Mouse (Mus musculus): ENCODE data around the gene Bcr. TPM values are rescaled to one million over a fixed set of nuclear protein-coding genes. Genes with fewer than 3 reads are reported as not detected.
"Not testable (repeated sequence)": the region's sequence is repeated elsewhere in the genome, so short reads cannot be mapped to it uniquely, and the experiment has no call there.

The Bcr gene
- polyA plus RNA-seq, 1 experiment from 2014 or later = 11.7 TPM

GRCm38 (mm10) chr10:75030234-75030633 is 30.2 kb upstream of the Bcr start:
- H3K9ac ChIP-seq (ENCODE audit: low read length) = no peak overlapping the region
- H3K36me3 ChIP-seq (ENCODE audit: control insufficient read depth, insufficient read depth, low read length) = no peaks in the 10 kb centered on the region
- no peak overlapping the region for H3K4me3 ChIP-seq (ENCODE audit: low read depth, low read length)
- ATAC-seq (replicated peaks; ENCODE audit: low FRiP score) (no peak), DNase-seq (ENCODE audit: low spot score) (no peak)
- no peaks in the 10 kb centered on the region for H3K27me3 ChIP-seq (ENCODE audit: control insufficient read depth, insufficient read depth, low read length)
- H3K9me3 ChIP-seq (ENCODE audit: control insufficient read depth, low read length) = no peaks in the 10 kb centered on the region
- 84% methylated on average over 3 of the region's 3 CpGs for WGBS
- H3K27ac ChIP-seq (ENCODE audit: low read depth, low read length) = no peak overlapping the region
- H3K4me1 ChIP-seq (replicated peaks; ENCODE audit: control insufficient read depth, insufficient read depth, low read length) = no peaks in the 10 kb centered on the region; the same call in 1 of the 2 replicates
- H3K4me2 ChIP-seq (ENCODE audit: low read depth, low read length, severe bottlenecking) = no peak overlapping the region

GRCm38 (mm10) chr10:75031345-75032114 is 28.9 kb upstream of the Bcr start:
- DNase-seq (ENCODE audit: low spot score) = no peak
- H3K36me3 ChIP-seq (ENCODE audit: control insufficient read depth, insufficient read depth, low read length) = no peaks in the 10 kb centered on the region
- no peak overlapping the region for H3K4me2 ChIP-seq (ENCODE audit: low read depth, low read length, severe bottlenecking)
- H3K9ac ChIP-seq (ENCODE audit: low read length) = no peak overlapping the region
- H3K4me1 ChIP-seq (replicated peaks; ENCODE audit: control insufficient read depth, insufficient read depth, low read length) = no peaks in the 10 kb centered on the region; the same call in 1 of the 2 replicates
- no peak overlapping the region for H3K4me3 ChIP-seq (ENCODE audit: low read depth, low read length)
- ATAC-seq (replicated peaks; ENCODE audit: low FRiP score) = no peak
- no peaks in the 10 kb centered on the region for H3K9me3 ChIP-seq (ENCODE audit: control insufficient read depth, low read length)
- H3K27me3 ChIP-seq (ENCODE audit: control insufficient read depth, insufficient read depth, low read length) = no peaks in the 10 kb centered on the region
- WGBS = 82% methylated on average over 5 of the region's 5 CpGs
- H3K27ac ChIP-seq (ENCODE audit: low read depth, low read length) = no peak overlapping the region

GRCm38 (mm10) chr10:75032395-75032794 is 28.0 kb upstream of the Bcr start, which contains the start of gene Rsph14:
Rsph14 (minus strand) TSS chr10:75032586.
- 30% methylated on average over 10 of the region's 10 CpGs for WGBS
- no peak within 1 kb of the TSS for H3K4me3 ChIP-seq (ENCODE audit: low read depth, low read length)
- DNase-seq (ENCODE audit: low spot score) (peak; percentile 79), ATAC-seq (replicated peaks; ENCODE audit: low FRiP score) (no peak)
- H3K4me2 ChIP-seq (ENCODE audit: low read depth, low read length, severe bottlenecking) = no peak within 1 kb of the TSS
- H3K9ac ChIP-seq (ENCODE audit: low read length) = no peak within 1 kb of the TSS
- H3K36me3 ChIP-seq (ENCODE audit: control insufficient read depth, insufficient read depth, low read length) = no peaks in the 10 kb centered on the region
- no peak within 1 kb of the TSS for H3K27ac ChIP-seq (ENCODE audit: low read depth, low read length)
- no peaks in the 10 kb centered on the region for H3K9me3 ChIP-seq (ENCODE audit: control insufficient read depth, low read length)
- no peaks in the 10 kb centered on the region for H3K27me3 ChIP-seq (ENCODE audit: control insufficient read depth, insufficient read depth, low read length)
- H3K4me1 ChIP-seq (replicated peaks; ENCODE audit: control insufficient read depth, insufficient read depth, low read length) = no peaks in the 10 kb centered on the region; the same call in 1 of the 2 replicates

- Histone ChIP-seq H3K9ac (ENCODE audit: low read length) (peak within 1 kb of the TSS; percentile 43), H3K9me3 (ENCODE audit: control insufficient read depth, low read length) (no peaks in the 10 kb centered on the region), H3K27me3 (ENCODE audit: control insufficient read depth, insufficient read depth, low read length) (no peaks in the 10 kb centered on the region), H3K4me1 (replicated peaks; ENCODE audit: control insufficient read depth, insufficient read depth, low read length) (peaks cover 2% of the 10 kb centered on the region; the same call in 1 of the 2 replicates), H3K27ac (ENCODE audit: low read depth, low read length) (peak within 1 kb of the TSS; percentile 63), H3K36me3 (ENCODE audit: control insufficient read depth, insufficient read depth, low read length) (no peaks in the 10 kb centered on the region), H3K4me3 (ENCODE audit: low read depth, low read length) (peak within 1 kb of the TSS; percentile 34), H3K4me2 (ENCODE audit: low read depth, low read length, severe bottlenecking) (peak within 1 kb of the TSS; percentile 59)
- ATAC-seq (replicated peaks; ENCODE audit: low FRiP score) (peak; percentile 97), DNase-seq (ENCODE audit: low spot score) (peak; percentile 99)
- under 1% methylated on average over 36 of the region's 36 CpGs for WGBS
These were observed 23.5 kb upstream of the Bcr start, which contains the start of gene Rab36 for GRCm38 (mm10) chr10:75036883-75037379. Rab36 (plus strand) TSS chr10:75037058.

GRCm38 (mm10) chr10:75042060-75042459 is 18.3 kb upstream of the Bcr start:
- not testable (repeated sequence) for H3K4me1 ChIP-seq (replicated peaks; ENCODE audit: control insufficient read depth, insufficient read depth, low read length); H3K9me3 ChIP-seq (ENCODE audit: control insufficient read depth, low read length); H3K4me3 ChIP-seq (ENCODE audit: low read depth, low read length); H3K27me3 ChIP-seq (ENCODE audit: control insufficient read depth, insufficient read depth, low read length); H3K36me3 ChIP-seq (ENCODE audit: control insufficient read depth, insufficient read depth, low read length); H3K9ac ChIP-seq (ENCODE audit: low read length); H3K27ac ChIP-seq (ENCODE audit: low read depth, low read length); H3K4me2 ChIP-seq (ENCODE audit: low read depth, low read length, severe bottlenecking); DNase-seq (ENCODE audit: low spot score); ATAC-seq (replicated peaks; ENCODE audit: low FRiP score)
- WGBS = 23% methylated on average over 1 of the region's 1 CpGs

GRCm38 (mm10) chr10:75044459-75044858 is 15.9 kb upstream of the Bcr start:
- H3K9ac ChIP-seq (ENCODE audit: low read length) = no peak overlapping the region
- H3K9me3 ChIP-seq (ENCODE audit: control insufficient read depth, low read length) = no peaks in the 10 kb centered on the region
- ATAC-seq (replicated peaks; ENCODE audit: low FRiP score) (no peak), DNase-seq (ENCODE audit: low spot score) (no peak)
- H3K4me3 ChIP-seq (ENCODE audit: low read depth, low read length) = no peak overlapping the region
- 53% methylated on average over 7 of the region's 7 CpGs for WGBS
- H3K4me2 ChIP-seq (ENCODE audit: low read depth, low read length, severe bottlenecking) = no peak overlapping the region
- no peaks in the 10 kb centered on the region for H3K36me3 ChIP-seq (ENCODE audit: control insufficient read depth, insufficient read depth, low read length)
- no peak overlapping the region for H3K27ac ChIP-seq (ENCODE audit: low read depth, low read length)
- no peaks in the 10 kb centered on the region for H3K27me3 ChIP-seq (ENCODE audit: control insufficient read depth, insufficient read depth, low read length)
- no peaks in the 10 kb centered on the region for H3K4me1 ChIP-seq (replicated peaks; ENCODE audit: control insufficient read depth, insufficient read depth, low read length)

GRCm38 (mm10) chr10:75045831-75046230 is 14.6 kb upstream of the Bcr start:
- Histone ChIP-seq H3K4me1 (replicated peaks; ENCODE audit: control insufficient read depth, insufficient read depth, low read length) (no peaks in the 10 kb centered on the region), H3K4me2 (ENCODE audit: low read depth, low read length, severe bottlenecking) (no peak overlapping the region), H3K9ac (ENCODE audit: low read length) (no peak overlapping the region), H3K27ac (ENCODE audit: low read depth, low read length) (no peak overlapping the region), H3K4me3 (ENCODE audit: low read depth, low read length) (no peak overlapping the region), H3K9me3 (ENCODE audit: control insufficient read depth, low read length) (no peaks in the 10 kb centered on the region), H3K36me3 (ENCODE audit: control insufficient read depth, insufficient read depth, low read length) (no peaks in the 10 kb centered on the region), H3K27me3 (ENCODE audit: control insufficient read depth, insufficient read depth, low read length) (no peaks in the 10 kb centered on the region)
- 94% methylated on average over 15 of the region's 15 CpGs for WGBS
- no peak for ATAC-seq (replicated peaks; ENCODE audit: low FRiP score)
- no peak for DNase-seq (ENCODE audit: low spot score)

GRCm38 (mm10) chr10:75048711-75049110 is 11.7 kb upstream of the Bcr start:
- DNase-seq (ENCODE audit: low spot score) (no peak), ATAC-seq (replicated peaks; ENCODE audit: low FRiP score) (no peak)
- Histone ChIP-seq H3K27me3 (ENCODE audit: control insufficient read depth, insufficient read depth, low read length) (no peaks in the 10 kb centered on the region), H3K4me3 (ENCODE audit: low read depth, low read length) (no peak overlapping the region), H3K9me3 (ENCODE audit: control insufficient read depth, low read length) (no peaks in the 10 kb centered on the region), H3K9ac (ENCODE audit: low read length) (no peak overlapping the region), H3K27ac (ENCODE audit: low read depth, low read length) (no peak overlapping the region), H3K4me1 (replicated peaks; ENCODE audit: control insufficient read depth, insufficient read depth, low read length) (no peaks in the 10 kb centered on the region), H3K4me2 (ENCODE audit: low read depth, low read length, severe bottlenecking) (no peak overlapping the region), H3K36me3 (ENCODE audit: control insufficient read depth, insufficient read depth, low read length) (no peaks in the 10 kb centered on the region)
- 94% methylated on average over 7 of the region's 7 CpGs for WGBS

Measured in forebrain, embryonic 11.5 days (tissue).